Comparison of ENCODE assay signal across 11 mouse cellular contexts in genomic region chr10:78540943-78541342, GRCm38 (mm10). TPM values are rescaled to one million over a fixed set of nuclear protein-coding genes. Genes with fewer than 3 reads are reported as not detected.
A peak's percentile ranks its signal among the peaks of the same experiment; 100 is the strongest.
DNase-seq lines count a peak whose midpoint lies in the region; ATAC-seq lines count a peak whose summit lies in the region.
"Had no signal": no experiment of that assay in that cellular context is flagged by ENCODE, and none has a peak within 500 bp of the region (broad histone marks: within the 10 kb centered on the region; RNA-seq: fewer than 3 reads in every experiment).

No protein-coding gene starts in this region.

- DNase-seq in frontal cortex, postnatal 14 days (ENCODE audit: low spot score in 2 of 2) = no peak
- peak; percentile 26 for DNase-seq in urinary bladder, postnatal 14 days (ENCODE audit: low spot score)
- no peak for DNase-seq in urinary bladder, adult 2 months (ENCODE audit: low spot score)
- DNase-seq in embryonic facial prominence, embryonic 14.5 days (ENCODE audit: low spot score) = peak; percentile 17
- DNase-seq in left cerebral cortex, postnatal 4 days = peak; percentile 32
- peak; percentile 75 for DNase-seq in thymus, postnatal 4 days
- DNase-seq in forebrain, embryonic 11.5 days (ENCODE audit: low spot score) = no peak

- H3K9me3 ChIP-seq in embryonic facial prominence, embryonic 14.5 days (ENCODE audit: control insufficient read depth, low read length) = no peaks in the 10 kb centered on the region
- no peaks in the 10 kb centered on the region for H3K9me3 ChIP-seq in forebrain, embryonic 11.5 days (ENCODE audit: control insufficient read depth, low read length)
- H3K9me3 ChIP-seq: heart, embryonic 15.5 days had no signal

- WGBS in embryonic facial prominence, embryonic 14.5 days = 68% methylated on average over 2 of the region's 2 CpGs
- 51% methylated on average over 2 of the region's 2 CpGs for WGBS in forebrain, embryonic 11.5 days

- no peaks in the 10 kb centered on the region for H3K36me3 ChIP-seq in embryonic facial prominence, embryonic 14.5 days (ENCODE audit: control insufficient read depth, insufficient read depth, low read length)
- H3K36me3 ChIP-seq in forebrain, embryonic 11.5 days (ENCODE audit: control insufficient read depth, insufficient read depth, low read length) = no peaks in the 10 kb centered on the region
- H3K36me3 ChIP-seq: heart, embryonic 15.5 days had no signal

- no peak overlapping the region for H3K4me3 ChIP-seq in embryonic facial prominence, embryonic 14.5 days (ENCODE audit: low read depth, low read length)
- H3K4me3 ChIP-seq in forebrain, embryonic 11.5 days (ENCODE audit: low read depth, low read length) = no peak overlapping the region
- H3K4me3 ChIP-seq: heart, embryonic 15.5 days had no signal

- no peak overlapping the region for H3K4me2 ChIP-seq in embryonic facial prominence, embryonic 14.5 days (ENCODE audit: low read depth, low read length)
- H3K4me2 ChIP-seq in forebrain, embryonic 11.5 days (ENCODE audit: low read depth, low read length, severe bottlenecking) = no peak overlapping the region
- H3K4me2 ChIP-seq: heart, embryonic 15.5 days had no signal

- H3K9ac ChIP-seq in embryonic facial prominence, embryonic 14.5 days (ENCODE audit: low read depth, low read length) = no peak overlapping the region
- H3K9ac ChIP-seq in forebrain, embryonic 11.5 days (ENCODE audit: low read length) = no peak overlapping the region
- H3K9ac ChIP-seq: heart, embryonic 15.5 days had no signal

- no peaks in the 10 kb centered on the region for H3K4me1 ChIP-seq in embryonic facial prominence, embryonic 14.5 days (ENCODE audit: control insufficient read depth, insufficient read depth, low read length)
- no peaks in the 10 kb centered on the region for H3K4me1 ChIP-seq in forebrain, embryonic 11.5 days (replicated peaks; ENCODE audit: control insufficient read depth, insufficient read depth, low read length)
- H3K4me1 ChIP-seq: heart, embryonic 15.5 days had no signal

- intact Hi-C loops in left cerebral cortex, postnatal 4 days (cut with DNase I) = no loop called here

- ATAC-seq in frontal cortex, adult (ENCODE audit: low TSS enrichment) = peak; percentile 50; the same call in 1 of the 2 replicates
- ATAC-seq in embryonic facial prominence, embryonic 14.5 days (ENCODE audit: low read depth) = no peak
- no peak for ATAC-seq in forebrain, embryonic 11.5 days (replicated peaks; ENCODE audit: low FRiP score)

- H3K27me3 ChIP-seq in embryonic facial prominence, embryonic 14.5 days (replicated peaks; ENCODE audit: control insufficient read depth, insufficient read depth, low read length) = no peaks in the 10 kb centered on the region
- no peaks in the 10 kb centered on the region for H3K27me3 ChIP-seq in forebrain, embryonic 11.5 days (ENCODE audit: control insufficient read depth, insufficient read depth, low read length)

- no peak overlapping the region for H3K27ac ChIP-seq in embryonic facial prominence, embryonic 14.5 days (replicated peaks; ENCODE audit: low read depth, low read length)
- no peak overlapping the region for H3K27ac ChIP-seq in forebrain, embryonic 11.5 days (ENCODE audit: low read depth, low read length)
- H3K27ac ChIP-seq: heart, embryonic 15.5 days; macrophage had no signal

RNA-seq across cellular contexts. Expression of gene Olfr1358, which starts 23.7 kb away (rescaled TPM):
- not detected in 2 replicates for polyA plus RNA-seq in urinary bladder, adult 2 months (2012; rRNA removed)
- not detected in 2 replicates for polyA plus RNA-seq in embryonic facial prominence, embryonic 14.5 days (2014; fragmentation: Nextera tagmentation; extraction: Ambion mirVana)
- not detected for total RNA-seq in left cerebral cortex, postnatal 4 days (2021)
- polyA plus RNA-seq in forebrain, embryonic 11.5 days (2014; fragmentation: Nextera tagmentation; extraction: Ambion mirVana) = not detected in 2 replicates
- polyA plus RNA-seq: heart, embryonic 15.5 days; macrophage; stomach, embryonic 16.5 days had no signal

RNA-seq across cellular contexts. Expression of gene Ilvbl, which starts 33.2 kb away (rescaled TPM):
- 32.3 and 38.6 TPM in 2 replicates for polyA plus RNA-seq in urinary bladder, adult 2 months (2012; rRNA removed)
- polyA plus RNA-seq in embryonic facial prominence, embryonic 14.5 days (2014; fragmentation: Nextera tagmentation; extraction: Ambion mirVana) = 42.7 and 42.8 TPM in 2 replicates
- total RNA-seq in left cerebral cortex, postnatal 4 days (2021) = 10 to 100 TPM; 30.0 to 39.9 TPM
- 22.6 and 29.4 TPM in 2 replicates for polyA plus RNA-seq in forebrain, embryonic 11.5 days (2014; fragmentation: Nextera tagmentation; extraction: Ambion mirVana)

RNA-seq across cellular contexts. Expression of gene Syde1, which starts 50.8 kb away (rescaled TPM):
- 27.8 and 29.4 TPM in 2 replicates for polyA plus RNA-seq in urinary bladder, adult 2 months (2012; rRNA removed)
- polyA plus RNA-seq in embryonic facial prominence, embryonic 14.5 days (2014; fragmentation: Nextera tagmentation; extraction: Ambion mirVana) = 19.6 and 20.6 TPM in 2 replicates
- total RNA-seq in left cerebral cortex, postnatal 4 days (2021) = 1 to 10 TPM; 4.1 to 4.7 TPM
- 13.5 and 14.3 TPM in 2 replicates for polyA plus RNA-seq in forebrain, embryonic 11.5 days (2014; fragmentation: Nextera tagmentation; extraction: Ambion mirVana)

Comparison
In these comparisons a context has a peak if more than half of its experiments do, and no peak if none do; other contexts are left out.
1. DNase-seq: peak in urinary bladder, postnatal 14 days (single experiment), embryonic facial prominence, embryonic 14.5 days (single experiment), left cerebral cortex, postnatal 4 days (single experiment) and thymus, postnatal 4 days (single experiment); none in frontal cortex, postnatal 14 days (0 of 2), urinary bladder, adult 2 months (single experiment) and forebrain, embryonic 11.5 days (single experiment).